Mouse (Mus musculus): ENCODE results near the gene Zfp729a.

Gene Zfp729a

DNA sequence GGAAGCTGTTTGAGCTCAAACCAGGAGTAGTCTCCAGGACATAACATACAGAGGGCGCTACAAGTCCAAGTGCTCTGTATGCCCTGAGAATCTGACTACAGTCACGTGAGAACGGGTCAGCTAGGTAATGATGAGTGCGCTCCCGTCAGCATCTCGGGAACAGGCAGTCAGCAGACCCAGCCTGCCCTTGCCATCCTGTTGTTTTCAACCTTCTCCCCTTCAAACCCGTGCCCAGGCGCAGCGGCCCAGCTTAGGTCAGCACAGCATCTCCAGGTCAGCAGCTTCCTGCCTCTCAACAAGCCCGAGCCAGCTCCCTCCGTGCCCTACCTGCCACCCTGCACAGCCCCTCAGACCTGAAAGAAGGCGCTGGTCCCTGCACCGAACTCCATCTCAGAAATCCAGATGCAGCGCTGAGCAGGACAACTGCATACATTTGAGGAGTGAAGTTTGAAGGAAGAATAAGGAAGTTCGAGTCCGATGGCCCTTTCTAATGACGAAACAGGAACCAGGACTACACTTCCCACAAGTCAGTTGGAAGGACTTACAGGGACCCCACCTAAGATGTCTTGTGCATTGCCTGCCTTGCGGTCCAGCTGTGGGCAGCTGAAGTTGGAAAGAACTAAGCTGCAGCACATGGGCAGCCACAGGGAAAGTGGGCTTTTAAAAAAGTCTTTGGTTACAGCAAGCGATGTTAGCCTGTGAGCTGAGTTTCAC is at the start of gene Zfp729a, which contains the start of gene Gm49345:
Gene Zfp729a (minus strand): TSS at position 498 of the 714 bp plus-strand sequence.
Gene Gm49345 (minus strand): TSS at position 476 of the 714 bp plus-strand sequence.
- peak; percentile 98 for ATAC-seq (ENCODE audit: insufficient number of reproducible peaks, low FRiP score, low TSS enrichment)

DNA sequence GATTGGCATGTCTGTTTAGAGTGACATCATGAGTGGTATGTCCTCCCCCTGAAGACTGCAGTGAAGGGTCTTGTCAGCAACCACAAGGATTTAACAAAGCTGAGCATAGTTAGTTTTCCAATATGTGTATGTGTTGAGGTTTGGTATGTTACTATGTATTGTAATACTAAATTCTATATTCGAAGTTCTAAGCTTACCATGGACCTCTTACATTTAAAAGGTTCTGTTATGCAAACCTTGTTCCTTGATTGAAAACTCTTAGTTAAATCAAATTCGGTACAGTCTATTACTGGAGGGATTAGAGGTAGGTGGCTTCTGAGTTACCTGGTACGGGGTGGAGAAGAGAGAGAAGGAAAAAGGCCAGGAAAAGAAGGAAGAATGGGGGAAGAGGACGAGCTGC is 49.4 kb upstream of the Zfp729a start, which contains the start of gene Zfp738:
Gene Zfp738 (minus strand): TSS at position 101 of the 400 bp plus-strand sequence.
- ATAC-seq (ENCODE audit: insufficient number of reproducible peaks, low FRiP score, low TSS enrichment) = no peak

DNA sequence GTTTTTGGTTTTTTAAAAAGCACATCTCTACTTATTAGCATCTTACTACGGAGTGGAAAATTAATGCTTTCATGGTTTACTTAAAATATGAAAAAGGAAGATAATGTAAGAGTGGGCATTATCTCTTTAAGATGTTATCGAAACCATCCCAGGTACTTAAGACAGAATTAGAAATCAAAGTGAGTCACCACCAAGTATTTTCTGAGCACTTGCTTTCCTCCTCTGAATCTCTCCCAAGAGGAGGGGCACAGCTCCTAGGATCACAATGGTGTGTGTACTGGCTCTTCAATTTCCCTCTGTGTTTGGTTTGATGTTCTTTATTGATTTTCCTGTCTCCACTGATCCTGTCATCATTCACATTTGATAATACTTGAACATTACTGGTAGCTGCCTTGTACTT is 46.2 kb upstream of the Zfp729a start:
- ATAC-seq (ENCODE audit: insufficient number of reproducible peaks, low FRiP score, low TSS enrichment) = peak; percentile 36; the same call in 1 of the 2 replicates

DNA sequence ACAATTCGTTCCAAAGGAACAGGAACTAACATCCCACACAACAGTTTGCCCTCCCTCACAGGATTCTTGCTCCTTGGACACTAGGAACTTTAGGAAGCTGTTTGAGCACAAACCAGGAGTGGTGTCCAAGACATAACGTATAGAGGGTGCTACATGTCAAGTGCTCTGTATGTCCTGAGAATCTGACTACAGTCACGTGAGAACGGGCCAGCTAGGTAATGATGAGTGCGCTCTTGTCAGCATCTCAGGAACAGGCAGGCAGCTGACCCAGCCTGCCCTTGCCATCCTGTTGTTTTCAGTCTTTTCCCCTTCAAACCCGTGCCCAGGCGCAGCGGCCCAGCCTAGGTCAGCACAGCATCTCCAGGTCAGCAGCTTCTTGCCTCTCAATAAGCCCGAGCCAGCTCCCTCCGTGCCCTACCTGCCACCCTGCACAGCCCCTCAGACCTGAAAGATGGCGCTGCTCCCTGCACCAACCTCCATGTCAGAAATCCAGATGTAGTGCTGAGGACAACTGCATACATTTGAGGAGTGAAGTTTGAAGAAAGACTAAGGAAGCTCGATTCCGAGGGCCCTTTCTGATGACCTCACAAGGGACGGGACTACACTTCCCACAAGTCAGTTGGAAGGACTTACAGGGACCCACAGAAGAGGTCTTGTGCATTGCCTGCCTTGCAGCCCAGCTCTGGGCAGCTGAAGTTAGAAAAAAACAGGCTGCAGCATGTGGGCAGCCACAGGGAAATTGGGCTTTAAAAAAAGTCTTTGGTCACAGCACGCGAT is 45.6 kb upstream of the Zfp729a start:
- peak; percentile 100 for ATAC-seq (ENCODE audit: insufficient number of reproducible peaks, low FRiP score, low TSS enrichment)

DNA sequence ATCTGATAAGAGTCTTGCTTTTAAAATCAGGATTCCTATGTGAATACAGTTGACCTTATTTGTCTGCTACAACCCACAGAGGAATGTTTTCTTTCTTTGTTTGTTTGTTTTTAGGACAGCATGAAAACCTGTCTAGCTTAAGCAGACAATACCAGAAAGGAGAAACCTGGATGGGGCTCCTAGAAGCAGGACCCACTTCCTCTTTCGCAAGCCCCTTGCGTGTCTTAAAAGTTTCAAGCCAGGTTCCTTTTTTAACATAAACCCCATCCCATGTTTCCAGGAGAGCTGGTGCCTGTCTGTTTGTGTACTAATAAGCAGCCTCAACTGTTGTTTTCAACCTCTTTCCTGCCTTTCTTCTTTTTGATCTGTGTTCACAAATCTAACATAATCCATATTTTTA is 37.3 kb upstream of the Zfp729a start:
- ATAC-seq (ENCODE audit: insufficient number of reproducible peaks, low FRiP score, low TSS enrichment) = no peak

DNA sequence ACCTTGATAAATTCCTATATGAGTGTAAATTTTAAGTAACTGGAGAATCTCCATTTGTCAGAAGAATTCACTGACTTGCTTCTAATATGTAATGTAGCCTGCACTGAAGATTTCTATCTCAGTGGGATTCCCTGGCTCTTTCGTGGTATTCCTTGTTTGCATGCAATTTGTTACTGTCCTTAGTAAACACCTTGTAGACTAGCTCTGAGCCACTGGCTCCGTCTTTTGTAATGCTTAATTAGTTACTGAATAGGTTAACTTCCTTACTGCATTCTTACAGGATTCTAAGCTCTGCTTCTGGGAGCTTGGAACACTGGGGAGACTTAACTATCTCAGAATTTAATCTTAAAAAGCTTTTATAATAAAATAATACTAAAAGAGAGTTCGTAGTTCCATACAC is 14.9 kb upstream of the Zfp729a start:
- ATAC-seq (ENCODE audit: insufficient number of reproducible peaks, low FRiP score, low TSS enrichment) = no peak

DNA sequence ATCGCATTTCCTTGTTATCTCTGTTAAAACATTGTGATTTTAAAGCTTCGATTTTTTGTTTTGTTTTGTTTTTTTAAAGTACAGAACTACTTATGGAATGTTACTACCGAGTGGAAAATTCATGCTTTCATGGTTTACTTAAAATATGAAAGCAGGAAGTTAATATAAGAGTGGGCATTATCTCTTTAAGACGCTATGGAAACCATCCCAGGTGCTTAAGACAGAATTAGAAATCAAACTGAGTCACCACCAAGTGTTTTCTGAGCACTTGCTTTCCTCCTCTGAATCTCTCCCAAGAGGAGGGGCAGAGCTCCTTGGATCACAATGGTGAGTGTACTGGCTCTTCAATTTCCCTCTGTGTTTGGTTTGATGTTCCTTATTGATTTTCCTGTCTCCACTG is 27.5 kb downstream of the Zfp729a start:
- ATAC-seq (ENCODE audit: insufficient number of reproducible peaks, low FRiP score, low TSS enrichment) = no peak

DNA sequence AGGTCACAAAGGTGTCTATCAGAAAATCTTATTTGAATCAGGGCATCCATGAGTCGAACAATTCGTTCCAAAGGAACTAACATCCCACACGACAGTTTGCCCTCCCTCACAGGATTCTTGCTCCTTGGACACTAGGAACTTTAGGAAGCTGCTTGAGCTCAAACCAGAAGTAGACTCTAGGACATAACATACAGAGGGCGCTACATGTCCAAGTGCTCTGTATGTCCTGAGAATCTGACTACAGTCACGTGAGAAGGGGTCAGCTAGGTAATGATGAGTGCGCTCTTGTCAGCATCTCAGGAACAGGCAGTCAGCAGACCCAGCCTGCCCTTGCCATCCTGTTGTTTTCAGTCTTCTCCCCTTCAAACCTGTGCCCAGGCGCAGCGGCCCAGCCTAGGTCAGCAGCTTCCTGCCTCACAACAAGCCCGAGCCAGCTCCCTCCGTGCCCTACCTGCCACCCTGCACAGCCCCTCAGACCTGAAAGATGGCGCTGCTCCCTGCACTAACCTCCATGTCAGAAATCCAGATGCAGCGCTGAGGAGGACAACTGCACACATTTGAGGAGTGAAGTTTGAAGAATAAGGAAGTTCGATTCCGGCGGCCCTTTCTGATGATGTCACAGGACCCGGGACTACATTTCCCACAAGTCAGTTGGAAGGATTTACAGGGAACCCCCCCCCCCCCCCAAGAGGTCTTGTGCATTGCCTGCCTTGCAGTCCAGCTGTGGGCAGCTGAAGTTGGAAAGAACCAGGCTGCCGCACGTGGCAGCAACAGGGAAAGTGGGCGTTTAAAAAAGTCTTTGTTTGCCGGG is 28.3 kb downstream of the Zfp729a start, which contains the start of gene Zfp729b:
Gene Zfp729b (minus strand): TSS at position 642 of the 811 bp plus-strand sequence.
- peak; percentile 93 for ATAC-seq (ENCODE audit: insufficient number of reproducible peaks, low FRiP score, low TSS enrichment)

DNA sequence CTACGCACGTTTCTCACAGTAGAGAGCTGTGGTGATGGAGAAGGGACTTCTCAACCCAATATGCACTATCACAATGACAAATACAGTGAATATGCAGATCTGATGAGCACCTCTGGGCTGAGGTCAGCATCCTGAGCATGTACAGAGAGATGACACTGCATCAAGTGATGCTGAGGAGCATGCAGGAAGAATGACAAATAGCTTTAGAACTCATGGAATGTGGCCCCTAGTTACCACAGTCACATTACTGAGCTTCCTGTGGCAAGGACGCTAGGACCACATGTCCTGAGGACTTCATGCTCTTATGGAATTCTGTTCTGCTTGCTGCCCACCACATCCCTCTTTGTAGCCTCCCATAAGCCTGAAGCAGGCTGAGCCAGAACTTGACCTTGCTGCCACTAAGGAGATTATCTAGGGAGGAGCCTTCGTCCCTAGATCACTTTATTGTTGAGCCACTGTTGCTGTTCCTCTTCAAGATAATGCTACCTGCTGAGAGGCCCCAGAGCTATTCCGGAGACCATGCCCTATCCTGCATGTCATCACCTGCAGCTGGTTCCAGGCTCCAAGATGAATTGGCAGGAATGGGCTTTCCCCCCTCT is 64.9 kb downstream of the Zfp729a start:
- no peak for ATAC-seq (ENCODE audit: insufficient number of reproducible peaks, low FRiP score, low TSS enrichment)

All from cerebellum, adult (tissue).